In genomic region chr5:21328560-21328959, GRCm38 (mm10) we compare ENCODE assay signal across 28 mouse cellular contexts. TPM values are rescaled to one million over a fixed set of nuclear protein-coding genes. Genes with fewer than 3 reads are reported as not detected.
DNase-seq lines count a peak whose midpoint lies in the region; ATAC-seq and TF ChIP-seq lines count a peak whose summit lies in the region.
"Had no signal": no experiment of that assay in that cellular context is flagged by ENCODE, and none has a peak within 500 bp of the region (broad histone marks: within the 10 kb centered on the region; RNA-seq: fewer than 3 reads in every experiment).

No protein-coding gene starts in this region.

- H3K9ac ChIP-seq in MEL (ENCODE audit: control insufficient read depth, low read depth, low read length, poor library complexity, severe bottlenecking), result no peak overlapping the region
- no peak overlapping the region for H3K9ac ChIP-seq in heart, embryonic 13.5 days
- H3K9ac ChIP-seq: embryonic facial prominence, embryonic 12.5 days; hindbrain, embryonic 12.5 days; intestine, embryonic 15.5 days; limb, embryonic 13.5 days; lung, embryonic 15.5 days; midbrain, embryonic 13.5 days; neural tube, embryonic 13.5 days had no signal

- ATAC-seq in heart, embryonic 13.5 days (ENCODE audit: extremely low read depth, insufficient number of reproducible peaks, low FRiP score, low TSS enrichment), result no peak
- ATAC-seq in erythroid progenitor cell, adult 5-6 weeks (replicated peaks; ENCODE audit: low FRiP score, poor library complexity, severe bottlenecking), result no peak
- ATAC-seq: forebrain, embryonic 16.5 days; hindbrain, postnatal 0 days; intestine, embryonic 15.5 days; midbrain, embryonic 13.5 days; Patski had no signal

- no peaks in the 10 kb centered on the region for H3K9me3 ChIP-seq in MEL (replicated peaks; ENCODE audit: insufficient read depth, low read length)
- H3K9me3 ChIP-seq in heart, embryonic 13.5 days, result no peaks in the 10 kb centered on the region
- H3K9me3 ChIP-seq: embryonic facial prominence, embryonic 12.5 days; hindbrain, embryonic 12.5 days; intestine, embryonic 15.5 days; limb, embryonic 13.5 days; lung, embryonic 15.5 days; megakaryocyte, embryonic 14.5 days; midbrain, embryonic 13.5 days; neural tube, embryonic 13.5 days had no signal

- H3K27me3 ChIP-seq in MEL (ENCODE audit: control insufficient read depth in 1 of 2, insufficient read depth in 2 of 2, low read length in 2 of 2), result no peaks in the 10 kb centered on the region
- H3K27me3 ChIP-seq in heart, embryonic 13.5 days (replicated peaks), result no peaks in the 10 kb centered on the region
- H3K27me3 ChIP-seq: CH12.LX; embryonic facial prominence, embryonic 12.5 days; hindbrain, embryonic 12.5 days; intestine, embryonic 15.5 days; limb, embryonic 13.5 days; lung, embryonic 15.5 days; neural tube, embryonic 13.5 days had no signal

- no peak for TF ChIP-seq EP300 in MEL (IDR thresholded peaks at IDR 0.05; ENCODE audit: low read depth in 1 of 2, low read length in 2 of 2)

- H3K79me2 ChIP-seq in MEL (ENCODE audit: control insufficient read depth, insufficient read depth, low read length, poor library complexity), result no peaks in the 10 kb centered on the region

- TF ChIP-seq POLR2A in MEL (IDR thresholded peaks at IDR 0.05; ENCODE audit: control insufficient read depth in 1 of 2, insufficient read depth in 1 of 2, low read depth in 1 of 2, low read length in 2 of 2, poor library complexity in 1 of 2), result no peak

- H3K4me1 ChIP-seq in MEL (ENCODE audit: control insufficient read depth in 1 of 2, insufficient read depth in 2 of 2, low read length in 2 of 2), result peaks cover 14 to 24% of the 10 kb centered on the region in 2 experiments
- peaks cover 52% of the 10 kb centered on the region for H3K4me1 ChIP-seq in heart, embryonic 13.5 days
- H3K4me1 ChIP-seq: lung, embryonic 15.5 days had no signal

- peak overlapping the region; percentile 56 for H3K4me2 ChIP-seq in heart, embryonic 13.5 days
- H3K4me2 ChIP-seq: embryonic facial prominence, embryonic 12.5 days; hindbrain, embryonic 12.5 days; intestine, embryonic 15.5 days; limb, embryonic 13.5 days; liver, embryonic 11.5 days; lung, embryonic 15.5 days; midbrain, embryonic 13.5 days; neural tube, embryonic 13.5 days had no signal

- no peak for TF ChIP-seq CTCF in MEL (IDR thresholded peaks at IDR 0.05 in 2 of 3, conservative IDR thresholded peaks at IDR 0.05 in 1 of 3; ENCODE audit: control insufficient read depth in 1 of 3, insufficient read depth in 1 of 3, low read depth in 2 of 3, low read length in 3 of 3, poor library complexity in 1 of 3, severe bottlenecking in 1 of 3)

- H3K27ac ChIP-seq in MEL (ENCODE audit: control insufficient read depth, low read depth, low read length), result no peak overlapping the region
- peak overlapping the region; percentile 99 for H3K27ac ChIP-seq in heart, embryonic 13.5 days (replicated peaks)
- H3K27ac ChIP-seq: embryonic facial prominence, embryonic 12.5 days; hindbrain, embryonic 12.5 days; hindbrain, postnatal 0 days; intestine, embryonic 15.5 days; limb, embryonic 13.5 days; lung, embryonic 15.5 days; midbrain, embryonic 13.5 days; neural tube, embryonic 13.5 days had no signal

- H3K36me3 ChIP-seq in MEL (ENCODE audit: control insufficient read depth in 1 of 2, insufficient read depth in 2 of 2, low read length in 2 of 2), result peaks cover 0 to 18% of the 10 kb centered on the region in 2 experiments; a peak in 2 of 4 replicates
- H3K36me3 ChIP-seq in heart, embryonic 13.5 days, result no peaks in the 10 kb centered on the region
- H3K36me3 ChIP-seq: embryonic facial prominence, embryonic 12.5 days; hindbrain, embryonic 12.5 days; intestine, embryonic 15.5 days; limb, embryonic 13.5 days; lung, embryonic 15.5 days; midbrain, embryonic 13.5 days; neural tube, embryonic 13.5 days had no signal

- no peak for TF ChIP-seq RAD21 in MEL (IDR thresholded peaks at IDR 0.05; ENCODE audit: low read depth, low read length)

- H3K4me3 ChIP-seq in MEL (ENCODE audit: control insufficient read depth in 1 of 2, insufficient read depth in 1 of 2, low read depth in 2 of 2, low read length in 2 of 2), result no peak overlapping the region
- H3K4me3 ChIP-seq in heart, embryonic 13.5 days, result no peak overlapping the region
- H3K4me3 ChIP-seq: embryonic facial prominence, embryonic 12.5 days; hindbrain, embryonic 12.5 days; intestine, embryonic 15.5 days; limb, embryonic 13.5 days; lung, embryonic 15.5 days; megakaryocyte, embryonic 14.5 days; midbrain, embryonic 13.5 days; neural tube, embryonic 13.5 days had no signal

- peak; percentile 90 for DNase-seq in heart, adult 11 months
- no peak for DNase-seq in heart, adult 8-10 months (ENCODE audit: low spot score)
- DNase-seq in MEL (ENCODE audit: low read depth, low spot score), result peak; percentile 39
- peak; percentile 20 to 24 for DNase-seq in heart, postnatal 10 days
- no peak for DNase-seq in kidney, postnatal 10 days
- DNase-seq: adrenal gland, postnatal 14 days; cerebellum, adult 11 months; cerebellum, adult 9-10 months; cerebellum, postnatal 36 days; gastrocnemius, postnatal 14 days; kidney, adult 2 months; kidney, postnatal 4 days; lung, postnatal 4 days had no signal

- intact Hi-C loops in heart, postnatal 10 days (cut with DNase I), result loop anchor here (10.0 kb wide), 1 partner anchor 316 kb away; the partner anchor contains the start of genes Armc10 and Fbxl13

- WGBS in heart, embryonic 13.5 days, result 61% methylated on average over 1 of the region's 1 CpGs

TF ChIP-seq in MEL, 35 proteins besides CTCF, POLR2A, EP300 and RAD21:
- TF ChIP-seq USF2 (IDR thresholded peaks at IDR 0.05; ENCODE audit: borderline replicate concordance in 1 of 2, insufficient read depth in 1 of 2, low read depth in 1 of 2, low read length in 2 of 2), result no peak

RNA-seq across cellular contexts. Expression of gene Fgl2, which starts 43.9 kb away (rescaled TPM):
- 10 to 100 TPM; 12.4 to 23.7 (median 18.0) TPM for total RNA-seq in heart, adult 8-10 months (2022)
- 1.5 and 2.7 TPM in 2 replicates for total RNA-seq in MEL (2012; rRNA removed)
- polyA plus RNA-seq in MEL (2012; ENCODE audit: insufficient read depth in 1 of 2, insufficient read length in 2 of 2, low read depth in 1 of 2, low replicate concordance in 2 of 2, missing spikeins in 1 of 2), result 1 to 10 TPM in 1 of 2 experiments, not detected in 1; 2.8 TPM
- 24.5 TPM in 2 replicates for polyA plus RNA-seq in heart, embryonic 13.5 days (2015; fragmentation: Nextera tagmentation; extraction: Ambion mirVana)
- 10 to 100 TPM; 43.8 to 49.0 TPM for total RNA-seq in heart, postnatal 10 days (2021)
- total RNA-seq in erythroid progenitor cell, adult 5-6 weeks (2015; ENCODE audit: low replicate concordance), result 5.8 and 14.7 TPM in 2 replicates
- 4.1 and 6.4 TPM in 2 replicates for total RNA-seq in erythroid progenitor cell, adult 5-6 weeks (2017; ENCODE audit: low replicate concordance)
- polyA plus RNA-seq: Patski had no signal

Comparison
In these comparisons a context has a peak if more than half of its experiments do, and no peak if none do; other contexts are left out.
1. DNase-seq: peak in heart, adult 11 months (single experiment), MEL (single experiment) and heart, postnatal 10 days (2 of 2); none in heart, adult 8-10 months (single experiment) and kidney, postnatal 10 days (single experiment).